Mouse (Mus musculus) testis, adult 2 months (tissue): ENCODE results near the gene Adamts4.

Experiments
- CTCF ChIP-seq: fragments of 200-500 bp; IDR thresholded peaks from 2 replicates; pipeline ENCODE4 v1.5.1; 2012; ENCODE audit warnings: low read depth, mild to moderate bottlenecking, inconsistent platforms, low read length, moderate library complexity; ENCODE audit not compliant: control insufficient read depth, insufficient read depth, insufficient replicate concordance
- POLR2A ChIP-seq: fragments of 200-500 bp; IDR thresholded peaks from 2 replicates; pipeline ENCODE4 v1.6.1; 2012; ENCODE audit warnings: low read depth, mild to moderate bottlenecking, inconsistent platforms, low read length, moderate library complexity; ENCODE audit not compliant: control insufficient read depth

DNA sequence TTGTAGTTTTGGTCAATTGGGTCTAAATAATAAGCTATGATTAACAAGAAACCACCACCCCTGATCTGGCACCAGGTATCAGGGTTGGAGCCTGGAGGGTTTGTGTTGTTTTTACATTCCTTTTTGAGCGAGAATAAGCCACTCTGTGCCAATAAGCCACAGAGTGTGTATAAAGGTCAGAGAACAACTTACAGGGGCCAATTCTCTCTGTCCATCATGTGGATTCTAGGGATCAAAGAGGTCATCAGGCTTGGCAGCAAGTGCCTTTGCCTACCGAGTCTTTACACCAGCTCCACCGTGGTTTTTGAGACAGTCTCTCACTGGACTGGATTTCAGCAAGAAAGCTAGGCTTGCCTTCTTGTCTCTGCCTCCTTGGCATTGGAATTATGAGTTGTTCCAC is 37.4 kb upstream of the Adamts4 start:
- TF ChIP-seq CTCF (no peak), POLR2A (no peak)
